Comparison of ENCODE assay signal across 7 mouse cellular contexts in the genomic region with DNA sequence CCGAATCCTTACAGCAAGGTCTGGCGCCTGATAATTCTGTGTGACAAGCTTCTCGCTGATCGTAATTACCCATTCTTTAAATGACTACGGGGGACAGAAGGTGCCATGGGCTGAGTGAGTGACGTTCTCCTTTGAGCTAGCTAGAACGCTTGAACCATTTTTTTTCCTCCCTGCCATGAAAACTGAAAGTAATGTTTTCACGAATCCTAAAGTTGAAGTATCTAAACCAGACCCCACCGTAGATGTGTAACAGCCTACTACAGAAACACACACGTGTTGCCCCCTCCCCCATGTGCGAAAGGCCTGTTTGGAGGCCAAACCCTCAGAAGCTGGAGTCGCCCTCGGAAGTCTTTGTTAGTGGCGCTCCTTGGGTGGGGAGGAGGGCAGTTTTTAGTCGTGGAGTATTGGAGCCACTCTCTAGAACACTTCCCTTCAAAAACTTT. TPM values are rescaled to one million over a fixed set of nuclear protein-coding genes. Genes with fewer than 3 reads are reported as not detected.
DNase-seq lines count a peak whose midpoint lies in the region; ATAC-seq and TF ChIP-seq lines count a peak whose summit lies in the region.

No protein-coding gene starts in this region.

- H3K9me3 ChIP-seq in E14TG2a.4 (ENCODE audit: low read length) = no peaks in the 10 kb centered on the region
- no peaks in the 10 kb centered on the region for H3K9me3 ChIP-seq in hindbrain, embryonic 12.5 days (replicated peaks)

- peak overlapping the region; percentile 99 for H3K9ac ChIP-seq in hindbrain, embryonic 12.5 days
- H3K9ac ChIP-seq in liver, adult 2 months (ENCODE audit: low read depth, low read length) = peak overlapping the region; percentile 97

- no peak for TF ChIP-seq CTCF in E14TG2a.4 (conservative IDR thresholded peaks at IDR 0.05; ENCODE audit: low read length)
- no peak for TF ChIP-seq CTCF in liver, adult 2 months (IDR thresholded peaks at IDR 0.05; ENCODE audit: low read depth, low read length)

- under 1% methylated on average over 15 of the region's 15 CpGs for WGBS in hindbrain, embryonic 12.5 days
- WGBS in liver, adult 2 months = 1% methylated on average over 15 of the region's 15 CpGs

- DNase-seq in T-cell, adult 2 months (ENCODE audit: low spot score) = peak; percentile 32
- no peak for DNase-seq in liver, adult 2 months (ENCODE audit: extremely low read depth, low read depth, low spot score)
- no peak for DNase-seq in ovary, adult 18-20 months (ENCODE audit: low spot score)

- H3K4me2 ChIP-seq in hindbrain, embryonic 12.5 days (replicated peaks) = peak overlapping the region; percentile 82

- TF ChIP-seq POLR2A in liver, adult 2 months (IDR thresholded peaks at IDR 0.05; ENCODE audit: extremely low read depth, insufficient read depth, low read length) = no peak

- H3K36me3 ChIP-seq in E14TG2a.4 (ENCODE audit: insufficient read depth, low read length) = peaks cover 35% of the 10 kb centered on the region
- H3K36me3 ChIP-seq in hindbrain, embryonic 12.5 days = no peaks in the 10 kb centered on the region
- H3K36me3 ChIP-seq in liver, adult 2 months (ENCODE audit: control insufficient read depth, insufficient read depth, low read length) = no peaks in the 10 kb centered on the region; the same call in 1 of the 2 replicates

- H3K79me2 ChIP-seq in liver, adult 2 months (ENCODE audit: control insufficient read depth, insufficient read depth, low read length) = peaks cover 29% of the 10 kb centered on the region

- peaks cover 58% of the 10 kb centered on the region for H3K4me1 ChIP-seq in E14TG2a.4 (replicated peaks; ENCODE audit: low read depth, low read length)
- H3K4me1 ChIP-seq in hindbrain, embryonic 12.5 days = peaks cover 27% of the 10 kb centered on the region
- H3K4me1 ChIP-seq in liver, adult 2 months (ENCODE audit: control insufficient read depth, insufficient read depth, low read length) = peaks cover 30% of the 10 kb centered on the region

- H3K27me3 ChIP-seq in E14TG2a.4 (ENCODE audit: insufficient read depth, low read length) = no peaks in the 10 kb centered on the region
- H3K27me3 ChIP-seq in hindbrain, embryonic 12.5 days = no peaks in the 10 kb centered on the region
- no peaks in the 10 kb centered on the region for H3K27me3 ChIP-seq in liver, adult 2 months (ENCODE audit: control insufficient read depth, insufficient read depth, low read length)

- peak; percentile 68; the same call in 1 of the 2 replicates for ATAC-seq in erythroid progenitor cell, adult 5-6 weeks (replicated peaks; ENCODE audit: low FRiP score, poor library complexity, severe bottlenecking)
- ATAC-seq in hindbrain, embryonic 12.5 days (ENCODE audit: low FRiP score) = peak; percentile 63
- 0 out of 2 replicates have a peak, but pooled peaks have one; percentile 19 for ATAC-seq in monocyte, adult 5-6 weeks (replicated peaks; ENCODE audit: insufficient number of reproducible peaks, low FRiP score, low TSS enrichment, poor library complexity, severe bottlenecking)

- peak overlapping the region; percentile 95 for H3K4me3 ChIP-seq in E14TG2a.4 (replicated peaks; ENCODE audit: low read length)
- H3K4me3 ChIP-seq in hindbrain, embryonic 12.5 days = peak overlapping the region; percentile 91
- H3K4me3 ChIP-seq in liver, adult 2 months (ENCODE audit: insufficient read depth, low read depth, low read length) = peak overlapping the region; percentile 89

- H3K27ac ChIP-seq in hindbrain, embryonic 12.5 days = peak overlapping the region; percentile 99
- peak overlapping the region; percentile 47 for H3K27ac ChIP-seq in liver, adult 2 months (replicated peaks; ENCODE audit: insufficient read depth, low read depth, low read length)

RNA-seq across cellular contexts. Expression of a gene that starts 0.8 kb away (rescaled TPM):
- 51.9 and 67.5 TPM in 2 replicates for total RNA-seq in erythroid progenitor cell, adult 5-6 weeks (2015; ENCODE audit: low replicate concordance)
- 43.9 and 56.0 TPM in 2 replicates for total RNA-seq in erythroid progenitor cell, adult 5-6 weeks (2017; ENCODE audit: low replicate concordance)
- 79.8 and 85.3 TPM in 2 replicates for polyA plus RNA-seq in hindbrain, embryonic 12.5 days (2016; fragmentation: Nextera tagmentation; extraction: Ambion mirVana)
- total RNA-seq in liver, adult 2 months (2014; rRNA removed) = 22.2 and 25.6 TPM in 2 replicates
- polyA plus RNA-seq in liver, adult 2 months (2012; rRNA removed) = 33.6 and 35.4 TPM in 2 replicates
- total RNA-seq in monocyte, adult 5-6 weeks (2017) = 48.9 to 87.0 TPM (median 54.2 TPM) in 3 replicates

RNA-seq across cellular contexts. Expression of a gene that starts 22.1 kb away (rescaled TPM):
- total RNA-seq in erythroid progenitor cell, adult 5-6 weeks (2015; ENCODE audit: low replicate concordance) = 43.2 and 66.7 TPM in 2 replicates
- total RNA-seq in erythroid progenitor cell, adult 5-6 weeks (2017; ENCODE audit: low replicate concordance) = 44.1 and 47.9 TPM in 2 replicates
- polyA plus RNA-seq in hindbrain, embryonic 12.5 days (2016; fragmentation: Nextera tagmentation; extraction: Ambion mirVana) = 3.7 and 3.9 TPM in 2 replicates
- total RNA-seq in liver, adult 2 months (2014; rRNA removed) = 8.3 and 9.1 TPM in 2 replicates
- 1.8 and 2.1 TPM in 2 replicates for polyA plus RNA-seq in liver, adult 2 months (2012; rRNA removed)
- 16.2 to 46.3 TPM (median 33.6 TPM) in 3 replicates for total RNA-seq in monocyte, adult 5-6 weeks (2017)

RNA-seq across cellular contexts. Expression of a gene that starts 22.2 kb away (rescaled TPM):
- 156 and 202 TPM in 2 replicates for total RNA-seq in erythroid progenitor cell, adult 5-6 weeks (2015; ENCODE audit: low replicate concordance)
- 329 and 332 TPM in 2 replicates for total RNA-seq in erythroid progenitor cell, adult 5-6 weeks (2017; ENCODE audit: low replicate concordance)
- polyA plus RNA-seq in hindbrain, embryonic 12.5 days (2016; fragmentation: Nextera tagmentation; extraction: Ambion mirVana) = 33.9 and 34.5 TPM in 2 replicates
- total RNA-seq in liver, adult 2 months (2014; rRNA removed) = 1.0 and 1.3 TPM in 2 replicates
- polyA plus RNA-seq in liver, adult 2 months (2012; rRNA removed) = 0.21 and 0.24 TPM in 2 replicates
- 12.2 to 20.8 TPM (median 15.2 TPM) in 3 replicates for total RNA-seq in monocyte, adult 5-6 weeks (2017)
